Mouse (Mus musculus) heart, adult 8-10 months (tissue): Measurements from ENCODE around the gene Olfr652. TPM values are rescaled to one million over a fixed set of nuclear protein-coding genes. Genes with fewer than 3 reads are reported as not detected.

ENCODE experiments used
- DNase-seq: peaks from one replicate; pipeline ENCODE4 v3.0.0; 2022; ENCODE audit warnings: low spot score
- total RNA-seq, 4 experiments: library from RNA; stranded (reverse); gene quantifications; 2 replicates each; pipeline ENCODE4 v1.2.4; 2022

The Olfr652 gene
- total RNA-seq = not detected

DNA sequence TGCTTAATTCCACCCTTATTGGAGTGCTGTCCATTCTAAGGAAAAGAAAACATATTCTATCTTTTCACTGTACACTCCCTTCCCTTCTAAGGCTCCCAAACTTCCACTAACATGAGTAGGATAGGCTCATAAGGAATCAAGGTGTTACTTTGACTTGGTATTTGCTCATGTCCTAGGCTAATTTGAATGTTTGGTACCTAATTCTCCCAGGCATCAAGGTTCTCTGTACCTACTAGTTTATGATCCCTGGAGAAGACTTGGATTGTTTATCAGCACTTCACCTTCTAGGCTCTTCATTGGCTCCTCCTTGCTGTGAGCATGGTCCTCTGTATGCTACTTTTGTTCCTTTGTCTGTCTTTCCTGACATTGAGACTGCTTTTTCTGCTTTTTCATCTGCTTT is at the start of gene Olfr652:
Olfr652 (plus strand) TSS at position 301 of the 400 bp plus-strand sequence.
- no peak for DNase-seq

DNA sequence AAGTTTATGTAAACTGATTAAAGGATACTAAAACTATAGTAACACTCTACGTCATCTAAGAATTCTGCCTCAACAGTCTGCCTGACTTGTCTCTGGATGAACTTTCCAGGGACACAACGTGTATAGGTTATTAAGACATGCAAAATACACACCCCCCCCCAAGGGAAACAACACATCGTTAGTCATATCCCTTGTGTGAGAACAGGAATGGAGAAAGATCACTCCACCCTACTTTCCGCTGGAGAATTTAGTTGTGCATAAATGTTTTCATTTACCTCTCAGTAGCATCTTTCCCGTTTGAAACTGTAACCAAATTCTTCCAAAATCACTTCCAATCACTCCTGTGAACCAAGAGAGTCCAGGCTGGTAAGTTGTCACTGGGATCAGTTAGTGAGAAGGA is 10.9 kb upstream of the Olfr652 start, which contains the start of gene Olfr651:
Olfr651 (plus strand) TSS at position 301 of the 400 bp plus-strand sequence.
- DNase-seq = no peak

- DNase-seq = no peak
Observed at GRCm38 (mm10) chr7:104552700-104553099, 8.0 kb upstream of the Olfr652 start.

DNA sequence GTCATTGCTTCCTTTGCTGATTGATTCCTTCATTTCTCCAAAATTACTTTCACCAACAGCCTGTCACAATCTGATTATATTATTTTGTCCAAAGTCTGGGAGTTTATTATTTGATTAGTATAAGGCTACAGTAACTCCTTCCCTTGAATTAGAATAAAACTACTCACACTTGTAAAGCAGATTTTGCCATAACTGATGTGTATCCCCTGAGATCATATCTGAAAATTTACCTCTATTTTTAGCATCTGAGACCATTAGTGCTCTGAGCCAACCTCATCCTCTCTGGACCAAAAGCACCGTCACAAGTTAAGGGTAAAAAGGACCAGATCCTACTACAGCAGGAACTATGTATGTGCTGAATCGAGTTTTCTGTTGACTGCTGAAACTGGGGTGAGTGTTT is 16.3 kb downstream of the Olfr652 start, which contains the start of gene Olfr653:
Olfr653 (plus strand) TSS at position 301 of the 400 bp plus-strand sequence.
- no peak for DNase-seq

DNA sequence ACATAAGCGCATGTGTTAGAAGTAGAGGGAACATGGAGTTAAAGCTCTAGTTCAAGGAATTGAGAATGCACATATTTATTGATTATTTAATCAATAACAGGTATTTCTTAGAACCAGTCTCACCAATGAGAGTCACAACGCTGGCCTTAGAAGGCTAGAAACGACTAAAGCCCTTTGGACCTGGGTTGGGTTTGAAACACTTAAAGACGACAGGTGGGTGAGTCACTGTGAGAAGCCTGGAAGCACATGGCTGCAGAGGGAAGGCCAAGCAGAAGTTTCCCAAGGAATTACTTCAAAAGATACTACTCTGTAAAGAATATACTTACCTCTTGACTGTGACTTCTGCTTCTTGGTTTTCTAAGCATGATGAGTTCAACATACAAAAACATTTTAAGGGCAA is 20.1 kb downstream of the Olfr652 start:
- no peak for DNase-seq

DNA sequence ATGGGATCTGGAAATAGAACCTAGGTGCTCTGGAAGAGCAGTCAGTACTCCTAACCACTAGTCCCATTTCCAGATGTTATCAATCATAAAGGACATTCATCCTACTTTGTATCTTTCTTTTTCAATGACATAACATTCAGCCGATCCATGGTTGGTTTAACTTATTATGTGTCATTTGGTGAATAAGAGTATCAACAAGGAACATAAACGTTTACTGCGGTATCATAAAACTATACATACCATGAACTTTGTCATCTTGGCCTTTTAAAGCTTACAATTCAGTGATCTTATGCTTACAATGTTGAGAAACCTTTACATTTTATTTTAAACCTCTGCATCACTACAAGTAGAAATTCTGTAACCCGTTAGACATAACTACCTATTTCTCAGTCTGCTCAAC is 20.7 kb downstream of the Olfr652 start:
- no peak for DNase-seq

- DNase-seq = no peak
Observed at GRCm38 (mm10) chr7:104586725-104587124, 26.0 kb downstream of the Olfr652 start, which contains the start of gene Olfr654. Olfr654 (plus strand) TSS chr7:104587025.

DNA sequence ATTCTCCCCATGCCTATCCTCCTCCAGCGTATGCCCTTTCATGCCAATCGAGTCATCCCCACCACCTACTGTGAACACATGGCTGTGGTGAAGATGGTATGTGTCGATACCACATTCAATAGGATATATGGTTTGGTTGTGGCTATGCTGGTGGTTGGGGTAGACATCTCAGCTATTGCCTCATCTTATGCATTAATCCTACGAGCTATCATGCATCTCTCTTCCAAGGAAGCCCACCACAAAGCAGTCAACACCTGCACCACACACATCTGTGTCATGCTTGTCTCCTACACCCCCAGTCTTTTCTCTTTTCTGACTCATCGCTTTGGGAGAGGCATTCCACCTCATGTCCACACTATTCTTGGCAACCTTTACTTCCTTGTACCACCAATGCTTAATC is 27.6 kb downstream of the Olfr652 start:
- DNase-seq = no peak

DNA sequence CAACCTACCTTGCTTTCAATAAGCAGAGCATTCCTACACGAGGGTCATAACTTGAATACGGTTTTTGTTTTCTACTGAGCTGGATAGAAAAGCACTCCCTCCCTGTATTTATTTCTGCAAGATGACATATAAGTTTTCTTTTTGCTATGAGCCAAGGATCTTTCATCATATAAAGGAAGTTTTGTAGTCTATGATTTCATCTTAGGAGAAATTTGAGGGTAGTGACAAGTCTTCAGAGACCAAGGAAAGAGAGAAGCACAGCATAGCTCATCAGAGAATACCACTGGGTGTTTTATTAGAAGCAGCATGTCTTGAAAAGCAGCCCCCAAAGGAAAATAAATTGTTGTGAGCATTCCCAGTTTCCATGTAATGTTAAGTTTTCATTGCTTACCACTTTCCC is 41.0 kb downstream of the Olfr652 start, which contains the start of gene Olfr655:
Olfr655 (minus strand) TSS at position 101 of the 400 bp plus-strand sequence.
- DNase-seq = no peak

DNA sequence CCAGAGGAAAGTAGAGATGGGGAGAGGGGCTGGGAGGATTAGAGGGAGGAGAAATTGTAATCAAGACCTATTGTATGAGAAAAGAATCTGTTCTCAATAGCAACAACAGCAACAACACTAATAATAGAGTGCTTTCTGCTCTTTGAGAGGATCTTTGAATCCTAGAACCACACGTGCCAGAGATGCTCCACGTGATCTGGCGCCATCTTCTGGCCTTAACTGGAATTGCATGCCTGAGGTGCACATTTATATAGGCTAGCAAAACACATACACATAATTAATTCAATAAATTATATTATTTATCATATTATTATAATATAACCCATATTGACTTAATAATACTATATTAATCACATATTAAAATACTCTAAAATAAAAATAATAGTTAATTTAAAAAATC is 42.5 kb downstream of the Olfr652 start:
- peak; percentile 4 for DNase-seq

- DNase-seq = no peak
Observed at GRCm38 (mm10) chr7:104604727-104605126, 44.0 kb downstream of the Olfr652 start.

- DNase-seq = no peak
Observed at GRCm38 (mm10) chr7:104613655-104614054, 53.0 kb downstream of the Olfr652 start, which contains the start of gene Olfr656. Olfr656 (plus strand) TSS chr7:104613955.

Other genes with a start within 250 kb of the Olfr652 start
- 1 to 10 TPM; 4.7 to 9.6 (median 6.1) TPM for gene Trim12a, start 245.4 kb upstream of the Olfr652 start, total RNA-seq
- gene Trim34b, start 231.4 kb upstream of the Olfr652 start, total RNA-seq = under 1 TPM in 2 of 4 experiments, not detected in 2; 0.16 to 0.17 TPM
- gene Trim12c, start 207.5 kb upstream of the Olfr652 start, total RNA-seq = 1 to 10 TPM; 3.6 to 5.8 (median 5.0) TPM
- under 1 TPM in 1 of 4 experiments, not detected in 3; 0.23 TPM for gene Trim30b, start 191.0 kb upstream of the Olfr652 start, total RNA-seq
- under 1 TPM in 1 of 4 experiments, not detected in 3; 0.34 TPM for gene Trim30c, start 160.1 kb upstream of the Olfr652 start, total RNA-seq
- 1 to 10 TPM; 3.4 to 4.2 (median 3.5) TPM for gene Trim30a, start 95.7 kb upstream of the Olfr652 start, total RNA-seq
- gene Trim30d, start 53.1 kb upstream of the Olfr652 start, total RNA-seq = 1 to 10 TPM in 1 of 4 experiments, under 1 TPM in 3; 0.65 to 1.1 (median 0.75) TPM
- not detected for gene Olfr651, start 10.8 kb upstream of the Olfr652 start, total RNA-seq
- not detected for gene Olfr653, start 16.4 kb downstream of the Olfr652 start, total RNA-seq
- not detected for gene Olfr654, start 26.1 kb downstream of the Olfr652 start, total RNA-seq
- gene Olfr655, start 40.9 kb downstream of the Olfr652 start, total RNA-seq = not detected
- gene Olfr656, start 53.1 kb downstream of the Olfr652 start, total RNA-seq = not detected
- not detected for gene Olfr657, start 63.9 kb downstream of the Olfr652 start, total RNA-seq
- gene Olfr658, start 86.4 kb downstream of the Olfr652 start, total RNA-seq = not detected
- gene Olfr659, start 105.9 kb downstream of the Olfr652 start, total RNA-seq = not detected
- gene Olfr661, start 125.6 kb downstream of the Olfr652 start, total RNA-seq = not detected
- not detected for gene Usp17le, start 216.6 kb downstream of the Olfr652 start, total RNA-seq